Mouse (Mus musculus): ENCODE results near the gene Nol11. TPM values are rescaled to one million over a fixed set of nuclear protein-coding genes. Genes with fewer than 3 reads are reported as not detected.
"Not testable (repeated sequence)": the region's sequence is repeated elsewhere in the genome, so short reads cannot be mapped to it uniquely, and the experiment has no call there.

Nol11 gene
- polyA plus RNA-seq, 1 experiment from 2014 or later: 15.7 TPM

- no peak overlapping the region for H3K27ac ChIP-seq
- 95% methylated on average over 11 of the region's 11 CpGs for whole genome bisulfite sequencing (ENCODE audit: missing documents)
- no peaks in the 10 kb centered on the region for H3K36me3 ChIP-seq (ENCODE audit: inconsistent target)
- no peak overlapping the region for H3K4me3 ChIP-seq (ENCODE audit: inconsistent target)
- H3K79me2 ChIP-seq (ENCODE audit: inconsistent target): no peaks in the 10 kb centered on the region
Observed at GRCm38 (mm10) chr11:107201773-107202172, 12.6 kb upstream of the Nol11 start.

DNA sequence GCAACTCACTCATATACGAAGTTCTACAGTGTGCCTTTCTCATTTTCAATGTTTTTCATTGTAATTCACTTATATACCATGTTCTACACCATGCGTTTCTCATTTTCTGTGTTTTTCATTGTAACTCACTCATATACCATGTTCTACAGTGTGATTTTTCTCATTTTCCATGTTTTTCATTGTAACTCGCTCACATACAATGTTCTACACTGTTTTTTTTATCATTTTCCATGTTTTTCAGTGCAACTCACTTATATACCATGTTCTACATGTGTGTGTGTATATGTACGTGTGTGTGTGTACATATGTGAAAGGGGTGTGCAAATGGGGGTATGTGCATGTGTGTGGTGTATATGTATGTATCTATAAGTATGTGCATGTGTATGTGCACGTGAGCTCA, 10.1 kb upstream of the Nol11 start:
- Histone ChIP-seq H3K27ac (no peak overlapping the region), H3K36me3 (ENCODE audit: inconsistent target) (no peaks in the 10 kb centered on the region), H3K79me2 (ENCODE audit: inconsistent target) (no peaks in the 10 kb centered on the region), H3K4me3 (ENCODE audit: inconsistent target) (no peak overlapping the region)
- 86% methylated on average over 5 of the region's 5 CpGs for WGBS (ENCODE audit: missing documents)

- Histone ChIP-seq H3K4me3 (ENCODE audit: inconsistent target) (no peak overlapping the region), H3K79me2 (ENCODE audit: inconsistent target) (no peaks in the 10 kb centered on the region), H3K36me3 (ENCODE audit: inconsistent target) (no peaks in the 10 kb centered on the region), H3K27ac (no peak overlapping the region)
- 96% methylated on average over 2 of the region's 2 CpGs for WGBS (ENCODE audit: missing documents)
Observed at GRCm38 (mm10) chr11:107195334-107195733, 6.2 kb upstream of the Nol11 start.

- peaks cover 7% of the 10 kb centered on the region; the same call in 1 of the 2 replicates for H3K36me3 ChIP-seq (ENCODE audit: inconsistent target)
- 93% methylated on average over 2 of the region's 2 CpGs for WGBS (ENCODE audit: missing documents)
- peaks cover 35% of the 10 kb centered on the region for H3K79me2 ChIP-seq (ENCODE audit: inconsistent target)
- H3K4me3 ChIP-seq (ENCODE audit: inconsistent target): no peak overlapping the region
- no peak overlapping the region for H3K27ac ChIP-seq
Observed at GRCm38 (mm10) chr11:107190376-107190775, 1.2 kb upstream of the Nol11 start.

GRCm38 (mm10) chr11:107183777-107184176, 5.4 kb downstream of the Nol11 start:
- Histone ChIP-seq H3K27ac (no peak overlapping the region), H3K36me3 (ENCODE audit: inconsistent target) (peaks cover 69% of the 10 kb centered on the region), H3K4me3 (ENCODE audit: inconsistent target) (no peak overlapping the region), H3K79me2 (ENCODE audit: inconsistent target) (peaks cover 34% of the 10 kb centered on the region)
- WGBS (ENCODE audit: missing documents): 95% methylated on average over 8 of the region's 8 CpGs

GRCm38 (mm10) chr11:107161215-107161614, 28.0 kb downstream of the Nol11 start:
- Histone ChIP-seq H3K4me3 (ENCODE audit: inconsistent target) (no peak overlapping the region), H3K27ac (no peak overlapping the region), H3K79me2 (ENCODE audit: inconsistent target) (no peaks in the 10 kb centered on the region), H3K36me3 (ENCODE audit: inconsistent target) (no peaks in the 10 kb centered on the region)
- WGBS (ENCODE audit: missing documents): 98% methylated on average over 4 of the region's 4 CpGs

GRCm38 (mm10) chr11:107159034-107159433, 30.1 kb downstream of the Nol11 start:
- no peak overlapping the region for H3K27ac ChIP-seq
- no peak overlapping the region for H3K4me3 ChIP-seq (ENCODE audit: inconsistent target)
- H3K36me3 ChIP-seq (ENCODE audit: inconsistent target): no peaks in the 10 kb centered on the region
- 80% methylated on average over 1 of the region's 1 CpGs for WGBS (ENCODE audit: missing documents)
- no peaks in the 10 kb centered on the region for H3K79me2 ChIP-seq (ENCODE audit: inconsistent target)

DNA sequence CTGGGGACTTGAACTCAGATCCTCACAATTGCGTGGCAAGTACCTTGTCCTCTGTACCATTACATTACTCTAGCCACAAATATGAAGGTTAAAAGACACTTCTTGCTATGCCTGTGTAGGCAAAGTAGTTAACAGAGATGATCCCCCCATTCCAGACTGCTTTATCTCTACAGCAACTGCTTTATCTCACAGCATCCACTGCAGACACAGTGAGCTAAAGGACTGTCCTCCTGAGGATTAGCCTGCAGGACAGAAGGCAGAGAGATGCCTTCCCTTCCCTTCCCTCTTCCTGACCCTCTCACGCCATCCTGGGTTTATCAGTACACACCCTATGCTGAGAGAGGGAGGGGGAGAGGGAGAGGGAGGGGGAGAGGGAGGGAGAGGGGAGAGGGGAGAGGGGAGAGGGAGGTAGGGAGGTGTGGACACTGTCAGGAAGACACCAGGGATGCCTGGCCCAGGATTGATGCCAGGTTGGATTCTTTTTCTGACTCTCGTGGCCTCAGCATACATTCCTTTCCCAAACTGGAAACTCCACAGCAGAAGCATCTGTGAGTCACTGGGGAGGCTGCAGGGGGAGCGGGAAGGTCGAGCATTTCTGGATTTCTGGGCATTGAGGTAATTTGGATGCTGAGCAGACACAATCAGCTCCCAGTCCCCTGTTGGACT, 32.1 kb downstream of the Nol11 start:
- WGBS (ENCODE audit: missing documents): 76% methylated on average over 4 of the region's 5 CpGs
- H3K36me3 ChIP-seq (ENCODE audit: inconsistent target): no peaks in the 10 kb centered on the region
- H3K4me3 ChIP-seq (ENCODE audit: inconsistent target): no peak overlapping the region
- H3K79me2 ChIP-seq (ENCODE audit: inconsistent target): no peaks in the 10 kb centered on the region
- no peak overlapping the region for H3K27ac ChIP-seq

DNA sequence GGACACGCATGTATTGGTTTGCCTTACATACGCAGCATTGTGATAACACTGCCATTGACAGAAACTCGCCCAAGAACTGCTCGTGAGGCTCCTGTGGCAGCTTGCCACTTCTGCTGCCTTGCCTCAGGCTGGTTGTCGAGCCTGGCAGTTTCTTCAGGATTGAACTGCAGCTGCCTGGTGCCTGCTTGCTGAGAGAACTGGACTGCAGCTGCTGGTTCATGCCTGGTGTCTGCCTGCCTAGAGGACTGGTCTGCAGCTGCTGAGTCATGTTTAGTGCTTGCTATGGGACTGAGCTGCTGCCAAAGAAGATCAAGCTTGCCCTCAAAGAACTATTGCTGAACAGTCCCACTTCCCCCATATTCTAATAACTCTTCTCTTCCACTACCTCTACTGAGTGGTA, 33.9 kb downstream of the Nol11 start:
- Histone ChIP-seq H3K79me2 (ENCODE audit: inconsistent target) (no peaks in the 10 kb centered on the region), H3K27ac (no peak overlapping the region), H3K36me3 (ENCODE audit: inconsistent target) (no peaks in the 10 kb centered on the region), H3K4me3 (ENCODE audit: inconsistent target) (no peak overlapping the region)
- WGBS (ENCODE audit: missing documents): 95% methylated on average over 5 of the region's 5 CpGs

DNA sequence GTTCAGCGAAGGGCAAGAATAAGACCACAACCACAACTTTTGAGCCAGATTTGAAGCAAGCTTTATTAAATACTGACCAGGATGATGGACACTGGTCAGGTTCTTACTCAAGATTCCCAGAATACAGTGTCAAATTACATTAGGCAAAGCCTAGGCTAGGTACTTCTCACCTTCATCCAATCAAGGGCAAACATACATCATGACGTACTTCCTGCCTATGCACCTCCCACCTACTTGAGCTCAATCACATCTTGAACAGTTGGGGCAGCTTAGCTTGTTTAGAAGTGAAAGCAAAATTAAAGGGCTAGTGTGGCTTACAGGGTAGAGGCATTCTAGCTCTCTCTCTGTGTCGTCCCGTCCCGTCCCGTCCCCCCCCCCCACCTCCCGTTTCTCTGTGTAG, 34.8 kb downstream of the Nol11 start:
- Histone ChIP-seq H3K4me3 (ENCODE audit: inconsistent target) (no peak overlapping the region), H3K79me2 (ENCODE audit: inconsistent target) (no peaks in the 10 kb centered on the region), H3K27ac (no peak overlapping the region), H3K36me3 (ENCODE audit: inconsistent target) (no peaks in the 10 kb centered on the region)
- 98% methylated on average over 5 of the region's 7 CpGs for WGBS (ENCODE audit: missing documents)

- H3K4me3 ChIP-seq (ENCODE audit: inconsistent target): no peak overlapping the region
- H3K27ac ChIP-seq: no peak overlapping the region
- no peaks in the 10 kb centered on the region for H3K79me2 ChIP-seq (ENCODE audit: inconsistent target)
- 78% methylated on average over 5 of the region's 5 CpGs for WGBS (ENCODE audit: missing documents)
- H3K36me3 ChIP-seq (ENCODE audit: inconsistent target): no peaks in the 10 kb centered on the region
Observed at GRCm38 (mm10) chr11:107153645-107154044, 35.5 kb downstream of the Nol11 start.

- Histone ChIP-seq H3K27ac (no peak overlapping the region), H3K4me3 (ENCODE audit: inconsistent target) (no peak overlapping the region), H3K79me2 (ENCODE audit: inconsistent target) (no peaks in the 10 kb centered on the region), H3K36me3 (ENCODE audit: inconsistent target) (no peaks in the 10 kb centered on the region)
- WGBS (ENCODE audit: missing documents): 83% methylated on average over 7 of the region's 7 CpGs
Observed at GRCm38 (mm10) chr11:107151809-107152208, 37.4 kb downstream of the Nol11 start.

DNA sequence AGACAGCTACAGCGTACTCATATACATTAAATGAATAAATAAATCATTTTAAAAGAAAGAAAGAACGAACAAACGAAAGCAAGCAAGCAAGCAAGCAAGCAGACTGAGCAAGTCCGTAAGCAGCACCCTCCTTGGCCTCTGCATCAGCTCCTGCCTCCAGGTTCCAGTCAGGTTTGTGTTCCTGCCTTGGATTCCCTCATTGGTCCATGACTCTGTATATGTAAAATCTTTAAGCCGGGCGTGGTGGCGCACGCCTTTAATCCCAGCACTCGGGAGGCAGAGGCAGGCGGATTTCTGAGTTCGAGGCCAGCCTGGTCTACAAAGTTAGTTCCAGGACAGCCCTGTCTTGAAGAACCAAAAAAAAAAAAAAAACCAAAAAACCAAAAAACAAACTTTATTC, 45.2 kb downstream of the Nol11 start:
- not testable (repeated sequence) for H3K4me3 ChIP-seq (ENCODE audit: inconsistent target); H3K36me3 ChIP-seq (ENCODE audit: inconsistent target); H3K79me2 ChIP-seq (ENCODE audit: inconsistent target); H3K27ac ChIP-seq
- WGBS (ENCODE audit: missing documents): 95% methylated on average over 11 of the region's 11 CpGs

- H3K79me2 ChIP-seq (ENCODE audit: inconsistent target): no peaks in the 10 kb centered on the region
- WGBS (ENCODE audit: missing documents): 100% methylated on average over 2 of the region's 2 CpGs
- no peak overlapping the region for H3K4me3 ChIP-seq (ENCODE audit: inconsistent target)
- H3K27ac ChIP-seq: no peak overlapping the region
- no peaks in the 10 kb centered on the region for H3K36me3 ChIP-seq (ENCODE audit: inconsistent target)
Observed at GRCm38 (mm10) chr11:107142382-107142781, 46.8 kb downstream of the Nol11 start.

DNA sequence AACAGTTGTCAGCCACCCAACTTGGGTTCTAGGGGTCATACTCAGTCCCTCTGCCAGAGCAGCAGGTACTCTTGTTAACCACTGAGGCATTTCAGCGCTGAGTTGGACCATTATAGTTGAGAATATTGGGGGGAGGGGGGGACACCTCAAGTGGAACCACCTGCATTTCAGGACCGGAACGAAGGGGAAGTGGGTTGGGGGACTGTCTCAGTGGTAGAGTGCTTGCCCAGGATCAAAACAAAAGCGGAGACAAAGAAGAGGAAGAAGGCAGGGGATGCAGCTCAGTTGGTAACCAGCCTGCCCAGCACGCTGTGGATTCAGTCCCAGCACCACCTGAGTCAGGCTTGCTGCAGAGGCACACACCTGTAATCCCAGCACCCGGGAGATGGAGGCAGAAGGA, 48.4 kb downstream of the Nol11 start:
- H3K27ac ChIP-seq: no peak overlapping the region
- 3% methylated on average over 6 of the region's 6 CpGs for WGBS (ENCODE audit: missing documents)
- H3K36me3 ChIP-seq (ENCODE audit: inconsistent target): no peaks in the 10 kb centered on the region
- no peak overlapping the region for H3K4me3 ChIP-seq (ENCODE audit: inconsistent target)
- H3K79me2 ChIP-seq (ENCODE audit: inconsistent target): no peaks in the 10 kb centered on the region

DNA sequence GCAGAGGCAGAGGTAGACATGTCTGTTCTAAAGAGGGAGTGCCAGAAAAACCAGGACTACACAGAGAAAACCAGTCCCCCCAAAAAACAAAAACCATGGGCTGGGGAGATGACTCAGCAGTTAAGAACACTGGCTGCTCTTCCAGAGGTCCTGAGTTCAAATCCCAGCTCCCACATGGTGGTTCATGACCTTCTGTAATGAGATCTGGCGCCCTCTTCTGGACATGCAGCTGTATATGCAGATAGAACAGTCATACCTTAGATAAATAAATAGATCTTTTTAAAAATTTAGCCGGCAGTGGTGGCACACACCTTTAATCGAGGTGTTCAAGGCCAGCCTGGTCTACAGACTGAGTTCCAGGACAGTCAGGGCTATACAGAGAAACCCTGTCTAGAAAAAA, 50.5 kb downstream of the Nol11 start:
- Histone ChIP-seq H3K79me2 (ENCODE audit: inconsistent target) (no peaks in the 10 kb centered on the region), H3K27ac (no peak overlapping the region), H3K4me3 (ENCODE audit: inconsistent target) (no peak overlapping the region), H3K36me3 (ENCODE audit: inconsistent target) (no peaks in the 10 kb centered on the region)
- 69% methylated on average over 3 of the region's 3 CpGs for WGBS (ENCODE audit: missing documents)
